Mouse (Mus musculus) olfactory bulb, adult 2 months (tissue): Measurements from ENCODE around the gene Alkbh6.

ENCODE experiments used
- CTCF ChIP-seq: fragments of 200-500 bp; IDR thresholded peaks from 2 replicates; pipeline ENCODE4 v1.5.1; 2012; ENCODE audit warnings: low read depth, mild to moderate bottlenecking, low read length, moderate library complexity; ENCODE audit not compliant: insufficient read depth
- POLR2A ChIP-seq: fragments of 200-500 bp; IDR thresholded peaks from 2 replicates; pipeline ENCODE4 v1.6.1; 2012; ENCODE audit warnings: mild to moderate bottlenecking, low read depth, low read length, moderate library complexity; ENCODE audit not compliant: insufficient read depth

DNA sequence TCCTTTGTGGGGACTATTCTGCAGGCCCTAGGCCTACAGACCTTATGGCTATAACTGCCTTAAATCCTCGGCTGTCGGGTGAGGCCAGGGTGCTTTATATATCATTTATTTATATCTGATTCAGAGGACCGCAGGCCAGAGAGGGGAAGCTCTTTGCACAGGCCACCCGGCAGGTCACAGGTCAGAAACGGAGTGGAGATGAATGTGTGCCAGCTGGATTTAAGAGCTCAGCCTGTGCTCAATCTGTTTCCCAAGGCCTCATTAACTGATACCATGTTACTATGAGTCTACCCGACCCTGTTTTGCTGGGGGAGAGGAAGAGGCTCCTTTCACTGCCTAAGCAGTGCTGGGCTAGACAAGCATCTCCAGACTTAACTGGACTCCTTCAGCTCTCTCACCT, 34.1 kb upstream of the Alkbh6 start:
- TF ChIP-seq CTCF = no peak
- no peak for TF ChIP-seq POLR2A
